Mouse (Mus musculus) adrenal gland, adult 8-10 months (tissue): ENCODE results near the gene Btbd9. TPM values are rescaled to one million over a fixed set of nuclear protein-coding genes. Genes with fewer than 3 reads are reported as not detected.
A peak's percentile ranks its signal among the peaks of the same experiment; 100 is the strongest.

ENCODE experiments used
- DNase-seq: peaks from one replicate; pipeline ENCODE4 v3.0.0; 2022
- total RNA-seq, 4 experiments: library from RNA; stranded (reverse); gene quantifications; 2 replicates each; pipeline ENCODE4 v1.2.4; 2022

Btbd9 gene
- total RNA-seq, 4 experiments from 2014 or later, result 40.1 to 61.6 (median 48.3) TPM

DNA sequence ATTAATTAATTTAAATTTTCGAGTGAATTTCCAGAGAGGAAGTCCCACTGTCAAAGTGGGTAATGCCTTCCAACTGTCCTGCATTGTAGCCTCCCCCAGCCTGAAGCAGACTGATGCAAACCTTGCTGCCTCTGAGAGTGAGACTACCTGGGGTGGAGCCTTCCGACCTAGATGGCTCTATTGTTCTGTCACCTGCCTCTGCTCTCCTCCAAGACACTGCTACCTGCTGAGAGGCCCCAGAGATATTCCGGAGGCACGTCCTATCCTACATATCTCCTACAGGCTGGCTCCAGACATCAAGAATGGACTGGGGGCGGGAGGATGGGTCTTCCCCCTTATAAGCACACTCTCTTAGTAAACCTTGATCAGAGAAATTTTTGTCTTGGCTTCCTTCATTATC is 22.0 kb upstream of the Btbd9 start:
- DNase-seq, result no peak

DNA sequence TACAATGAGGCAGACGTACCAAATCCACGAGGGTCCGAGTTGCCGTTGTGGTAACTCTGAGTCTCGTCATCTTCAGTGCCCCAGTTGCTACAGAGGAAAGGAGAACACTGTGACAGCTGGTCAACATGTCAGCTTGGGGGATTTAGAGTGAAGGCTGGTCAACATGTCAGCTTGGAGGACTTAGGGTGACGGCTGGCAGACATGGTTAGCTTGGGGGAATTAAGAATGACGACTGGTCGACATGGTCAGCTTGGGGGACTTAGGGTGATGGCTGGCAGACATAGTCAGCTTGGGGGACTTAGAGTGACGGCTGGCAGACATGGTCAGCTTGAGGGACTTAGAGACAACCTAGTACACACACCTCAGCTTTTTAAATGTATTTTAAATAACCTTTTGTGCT is 21.5 kb upstream of the Btbd9 start:
- DNase-seq, result no peak

DNA sequence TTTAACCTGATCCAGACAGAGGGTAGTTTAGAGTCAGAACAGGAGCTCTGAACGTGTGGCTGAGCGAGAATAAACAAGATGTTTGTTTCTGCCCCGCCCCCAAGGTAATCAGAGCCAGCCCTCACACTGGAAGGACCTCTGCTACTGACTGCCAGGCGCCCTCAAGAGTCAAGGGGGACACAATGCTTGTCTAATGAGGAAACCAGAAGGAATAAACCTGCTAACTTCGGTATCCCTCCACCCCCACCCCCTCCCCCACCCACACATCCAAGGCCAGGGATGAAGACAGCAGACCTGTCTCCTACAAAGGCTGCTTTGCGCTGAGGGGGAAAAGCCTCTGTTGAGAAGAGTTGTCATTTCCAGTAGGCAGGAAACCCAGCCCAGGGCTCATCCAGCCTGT is 18.6 kb upstream of the Btbd9 start:
- no peak for DNase-seq

DNA sequence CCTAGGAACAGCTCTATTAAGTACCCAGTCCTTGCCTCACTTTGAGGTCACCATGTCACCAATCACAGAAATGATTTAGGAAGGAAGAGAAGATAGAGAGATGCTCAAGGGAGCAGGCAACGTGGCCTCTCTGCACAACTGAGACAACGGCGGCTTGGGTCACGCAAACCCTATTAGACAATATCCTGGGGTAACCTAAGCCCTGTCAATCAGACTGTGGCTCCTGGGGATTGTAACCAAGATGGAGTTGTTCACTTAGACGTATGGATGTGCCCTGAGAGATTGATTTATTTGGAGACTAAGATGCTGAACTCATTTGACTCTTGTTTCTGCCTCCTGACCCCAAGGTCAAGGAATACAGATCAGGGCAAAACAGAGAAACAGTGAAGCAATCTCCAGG is 18.1 kb upstream of the Btbd9 start:
- no peak for DNase-seq

DNA sequence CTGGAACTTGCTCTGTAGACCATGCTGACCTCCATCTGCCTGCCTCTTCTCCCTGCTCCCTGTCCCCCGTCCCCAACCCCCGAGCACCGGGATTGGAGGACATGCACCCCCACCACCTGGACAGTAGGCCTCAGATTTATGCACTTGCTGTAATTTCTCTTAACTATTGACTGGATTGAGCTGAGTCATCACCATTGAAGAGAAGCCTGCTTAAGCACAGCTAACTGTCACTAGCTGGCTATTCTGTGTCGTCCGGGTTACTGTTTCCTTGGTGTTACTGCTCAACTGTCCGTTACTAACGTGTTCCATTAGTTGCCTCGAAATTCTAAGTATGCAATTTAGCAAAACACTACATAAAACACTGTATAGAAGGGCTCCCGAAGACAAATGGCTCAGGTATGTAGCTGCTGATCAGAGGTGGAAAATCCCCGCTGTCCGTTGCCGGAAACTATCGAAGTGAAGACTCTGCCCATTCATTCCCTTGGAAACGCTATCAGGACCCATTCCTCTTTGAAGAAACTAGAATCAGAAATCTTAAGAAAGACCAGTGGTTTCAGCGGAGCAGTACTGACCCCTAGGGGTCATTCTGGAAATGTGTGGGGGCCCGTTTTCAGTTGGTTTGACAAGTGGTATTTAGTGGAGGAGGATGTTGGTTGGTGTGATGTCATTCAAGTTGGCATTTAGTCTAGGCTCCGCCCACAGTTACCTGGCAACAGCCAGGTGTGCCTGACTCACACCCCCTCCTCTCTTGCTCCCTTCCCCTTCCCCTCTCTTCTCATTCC is 14.3 kb upstream of the Btbd9 start:
- no peak for DNase-seq

DNA sequence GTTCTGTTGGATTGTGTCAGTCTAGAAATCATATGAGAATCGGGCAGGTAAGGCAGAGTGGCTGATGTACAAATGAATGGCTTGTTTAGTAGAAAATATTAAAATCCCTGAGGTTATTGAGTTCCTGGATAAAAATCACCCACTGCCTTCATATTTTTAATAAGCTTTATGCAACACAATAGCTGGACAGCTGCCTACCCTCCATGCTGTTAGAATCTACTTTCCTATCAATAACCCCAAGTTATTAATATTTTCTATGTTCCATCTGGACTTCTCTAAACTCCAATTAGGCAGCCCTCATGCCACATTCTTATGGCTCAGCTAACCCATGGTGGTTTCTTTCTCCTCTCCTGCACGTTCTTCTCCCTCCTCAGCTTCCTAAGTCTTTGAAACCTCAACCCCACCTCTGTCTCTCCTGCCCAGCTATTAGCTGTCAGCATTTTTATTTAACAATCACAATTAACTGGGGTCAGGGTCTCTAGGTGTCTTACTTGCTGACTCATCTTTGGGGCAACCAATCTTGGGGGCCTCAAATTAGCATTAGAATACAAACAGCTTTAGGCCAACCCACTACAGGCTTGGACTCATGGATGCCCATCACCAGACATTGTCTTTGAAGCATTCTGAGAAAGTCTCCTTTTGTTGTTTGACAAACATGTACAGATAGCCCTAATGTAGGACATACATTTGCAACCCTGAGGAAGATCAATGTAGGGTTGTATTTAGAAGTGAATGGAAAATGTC is 7.1 kb upstream of the Btbd9 start:
- no peak for DNase-seq

DNA sequence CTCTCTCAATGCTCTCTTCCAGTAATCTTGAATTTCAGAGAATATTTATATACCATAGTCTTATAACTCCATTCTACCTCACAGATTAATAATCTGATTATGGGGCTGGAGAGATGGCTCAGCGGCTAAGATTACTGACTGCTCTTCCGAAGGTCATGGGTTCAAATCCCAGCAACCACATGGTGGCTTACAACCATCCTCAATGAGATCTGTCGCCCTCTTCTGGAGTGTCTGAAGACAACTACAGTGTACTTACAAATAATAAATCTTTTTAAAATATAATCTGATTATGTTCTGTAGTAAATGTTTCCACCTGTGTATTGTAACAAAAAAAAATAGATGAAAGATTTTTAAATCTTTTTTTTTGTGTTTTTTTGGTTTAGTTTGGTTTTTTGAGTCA is 6.0 kb upstream of the Btbd9 start:
- no peak for DNase-seq

DNA sequence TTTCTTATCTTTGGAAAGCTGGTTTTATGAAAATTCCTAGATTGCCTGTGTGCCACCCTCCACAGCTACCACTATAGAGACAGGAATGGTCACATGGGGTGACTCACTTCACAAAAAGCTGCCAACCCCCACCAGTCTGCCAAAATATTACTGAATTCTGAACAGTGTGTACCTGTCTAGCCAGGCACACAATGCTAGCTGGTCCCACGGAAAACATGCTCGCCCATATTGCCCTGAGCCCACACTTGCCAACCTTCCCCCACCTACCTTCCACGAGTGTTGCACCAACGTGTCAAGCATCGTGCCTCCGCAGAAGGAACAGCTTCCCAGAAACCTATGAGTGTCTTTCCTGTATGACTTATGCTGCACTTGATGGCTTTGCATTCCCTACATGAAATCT is 4.9 kb upstream of the Btbd9 start:
- no peak for DNase-seq

DNA sequence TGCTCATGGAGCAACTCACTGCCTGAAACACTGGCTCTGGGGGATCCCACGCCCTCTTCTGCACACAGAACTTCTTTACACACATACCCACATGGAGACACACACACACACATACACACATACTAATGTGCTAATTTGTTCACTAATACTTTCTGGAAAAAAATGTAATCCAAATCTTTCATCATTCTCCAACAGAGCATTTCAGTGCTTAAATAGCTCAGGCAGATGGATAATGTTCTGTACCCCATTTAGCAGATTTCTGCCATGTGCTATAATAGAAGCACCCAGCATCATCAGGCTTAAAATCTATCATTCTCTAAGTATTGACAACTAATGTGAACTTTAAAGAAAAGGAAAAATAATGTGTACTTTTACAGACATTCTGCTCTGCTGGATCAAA is 4.5 kb upstream of the Btbd9 start:
- no peak for DNase-seq

DNA sequence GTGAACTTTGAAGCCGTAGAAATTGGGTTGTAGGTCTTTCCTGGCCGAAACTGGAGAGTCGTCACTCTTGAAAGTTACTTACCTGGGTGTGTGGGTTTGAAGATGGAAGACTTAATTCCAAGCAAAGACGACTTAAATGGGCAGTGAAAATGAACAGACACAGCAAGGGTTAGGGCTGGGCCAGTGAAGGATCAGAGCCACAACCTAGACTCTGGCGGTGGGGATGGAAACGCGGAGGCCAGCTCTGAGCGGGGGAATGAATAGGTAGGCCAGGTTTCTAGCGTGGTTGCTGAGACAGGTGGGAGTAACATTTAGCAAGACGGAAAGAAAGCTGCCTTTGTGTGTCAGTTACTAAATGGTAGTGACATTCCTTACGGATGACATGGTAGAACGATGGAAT is 658 bp upstream of the Btbd9 start:
- DNase-seq, result peak; percentile 14

DNA sequence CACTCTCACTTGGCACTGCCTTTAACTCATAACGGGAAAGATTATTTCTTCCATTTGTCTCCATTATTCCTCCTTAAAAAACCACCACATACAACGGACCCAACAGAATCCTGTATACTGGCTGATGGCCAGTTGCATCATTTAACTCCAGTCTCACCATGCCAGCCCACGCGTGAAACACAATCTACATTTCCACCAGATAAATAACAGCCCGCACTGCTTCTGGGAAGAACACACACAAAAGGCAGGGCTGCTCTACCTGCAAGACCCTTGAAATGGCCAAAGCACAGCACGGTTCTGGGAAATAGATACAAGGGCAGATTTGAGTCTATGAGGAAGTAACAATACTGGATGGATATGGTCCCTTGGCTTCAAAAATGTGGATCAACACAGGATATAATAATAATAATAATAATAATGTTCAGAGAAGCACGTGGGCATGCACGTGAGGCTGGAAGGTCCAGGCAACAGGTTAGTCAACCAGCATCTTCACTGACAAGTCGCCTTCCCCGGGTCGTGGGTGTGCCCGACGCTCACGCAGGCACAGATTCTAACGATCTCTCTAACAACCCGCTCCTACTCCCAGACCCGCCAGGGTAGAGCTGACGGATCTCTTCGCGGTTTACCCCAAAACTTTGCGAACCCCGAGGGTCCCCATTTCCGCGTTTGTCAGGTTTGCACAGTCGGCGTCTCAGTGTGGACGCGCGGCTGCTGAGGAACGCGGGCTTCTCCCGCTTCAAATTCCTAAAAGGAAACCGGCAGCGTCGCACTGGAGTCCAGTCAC is 975 bp downstream of the Btbd9 start:
- DNase-seq, result peak; percentile 51

DNA sequence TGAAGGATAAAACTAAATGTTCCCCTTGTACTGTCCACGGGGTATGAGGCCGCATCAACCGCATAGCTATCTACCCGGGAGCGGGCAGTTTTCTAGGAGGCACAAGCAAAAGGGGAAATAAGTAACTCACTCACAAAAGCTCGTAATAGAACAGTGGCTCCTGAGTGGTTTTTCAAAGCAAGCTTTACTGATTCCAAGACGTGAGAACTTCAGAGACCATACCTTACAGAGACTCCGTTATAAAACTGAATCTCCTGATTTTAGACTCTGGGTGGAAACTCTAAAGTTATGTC is 1.6 kb downstream of the Btbd9 start:
- no peak for DNase-seq

DNA sequence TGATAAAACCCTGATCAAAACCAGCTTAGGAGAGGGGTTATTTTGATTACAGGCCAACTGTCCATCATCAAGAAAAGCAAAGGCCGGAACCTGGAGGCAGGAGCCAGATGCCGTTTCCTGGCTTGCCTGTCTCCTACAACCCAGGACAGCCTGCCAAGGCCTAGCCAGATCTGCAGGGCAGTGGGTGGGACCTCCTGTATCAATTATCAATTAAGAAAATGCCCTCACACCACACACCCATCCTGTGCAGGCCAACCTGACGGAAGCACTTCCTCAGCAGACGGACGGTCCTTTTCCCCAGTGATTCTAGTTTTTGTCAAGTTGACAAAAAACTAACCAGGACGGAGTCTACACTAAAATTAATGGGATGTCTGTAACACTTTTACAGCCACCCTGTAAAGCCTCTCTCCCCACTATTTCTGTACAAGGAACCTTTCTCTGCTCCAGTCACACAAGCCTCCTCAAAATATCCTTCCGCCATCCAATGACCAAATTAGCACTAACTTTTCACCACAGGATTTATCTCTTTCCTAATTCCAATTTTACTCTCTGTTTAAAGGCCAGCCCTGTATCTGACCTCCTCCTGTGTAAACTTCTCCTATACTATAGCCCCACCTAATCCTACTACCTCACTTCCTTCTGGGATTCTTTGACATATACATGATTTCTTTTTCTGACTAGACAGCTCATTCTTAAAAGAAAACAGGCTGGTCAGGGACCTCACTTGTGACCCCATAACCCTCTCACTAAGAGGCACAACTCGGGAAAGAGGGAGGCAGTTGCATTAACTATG is 2.1 kb downstream of the Btbd9 start:
- peak; percentile 20 for DNase-seq

DNA sequence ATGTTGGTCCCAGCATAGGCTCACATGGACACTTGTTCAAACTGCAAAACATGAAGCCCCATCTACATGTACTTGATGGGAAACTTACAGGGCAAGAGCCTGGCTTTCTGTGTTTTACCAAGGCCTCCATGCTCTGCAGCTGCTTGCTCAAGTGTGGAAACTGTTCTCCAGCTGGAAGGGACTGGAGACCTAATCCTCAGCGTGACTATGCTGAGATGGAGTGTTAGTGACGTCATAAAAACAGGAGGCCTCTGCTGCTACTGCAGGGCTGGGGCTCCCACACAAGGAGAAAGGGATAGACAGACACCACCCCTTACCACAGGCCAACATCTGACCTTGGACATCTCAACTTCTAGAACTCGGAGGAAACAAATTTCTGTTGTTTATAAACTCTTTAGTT is 5.3 kb downstream of the Btbd9 start:
- DNase-seq, result no peak

DNA sequence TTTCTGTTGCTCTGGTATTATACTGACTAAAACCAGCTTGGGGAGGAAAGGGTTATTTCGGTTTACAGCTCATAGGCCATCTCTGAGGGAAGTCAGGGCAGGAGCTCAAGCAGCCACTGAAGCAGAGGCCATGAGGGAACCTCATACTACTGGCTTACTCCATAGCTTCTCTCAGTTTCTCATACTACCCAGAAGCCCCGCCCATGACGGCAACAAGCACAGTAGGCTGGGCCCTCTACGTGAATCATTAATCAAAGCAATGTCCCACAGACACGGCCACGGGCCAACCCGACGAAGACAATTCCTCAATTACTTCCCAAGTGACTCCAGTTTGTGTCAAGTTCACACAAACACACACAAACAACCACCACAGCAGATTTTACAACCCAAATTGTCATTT is 6.1 kb downstream of the Btbd9 start:
- peak; percentile 71 for DNase-seq

DNA sequence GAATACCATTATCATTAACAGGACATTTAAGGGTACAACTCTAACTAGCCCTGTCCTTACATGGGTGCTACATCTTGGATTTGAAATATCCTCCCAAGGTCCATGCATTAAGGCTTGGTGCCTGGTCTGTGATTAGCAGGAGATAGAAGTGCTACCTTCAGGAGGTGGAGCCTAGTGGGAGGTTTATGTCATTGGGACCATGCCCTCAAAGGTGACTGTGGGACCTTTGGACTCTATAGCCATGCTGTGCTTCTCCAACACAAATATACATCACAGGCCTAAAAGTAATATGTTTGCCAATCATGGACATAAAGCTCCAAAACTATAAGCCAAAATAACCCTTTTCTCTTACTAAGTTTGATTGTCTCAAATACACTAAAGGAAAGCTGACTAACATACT is 7.8 kb downstream of the Btbd9 start:
- DNase-seq, result no peak

DNA sequence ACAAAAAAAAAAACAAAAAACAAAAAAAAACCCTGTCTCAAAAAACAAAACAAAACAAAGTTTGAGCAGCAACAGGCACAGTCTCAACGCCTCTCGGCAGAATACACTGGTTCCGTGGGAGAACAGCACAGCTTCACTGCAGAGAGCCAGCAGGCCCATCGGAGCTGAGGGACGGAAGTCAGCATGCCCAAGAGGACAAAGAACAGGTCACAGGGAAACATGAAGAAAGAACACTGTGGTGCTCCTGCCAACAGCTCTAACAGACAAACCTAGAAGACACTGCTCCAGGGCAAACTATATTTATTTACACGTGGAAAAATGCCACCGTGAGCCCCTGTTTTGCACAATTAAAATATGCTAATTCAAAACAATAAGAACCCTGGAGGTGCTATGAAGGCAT is 11.3 kb downstream of the Btbd9 start:
- DNase-seq, result no peak

DNA sequence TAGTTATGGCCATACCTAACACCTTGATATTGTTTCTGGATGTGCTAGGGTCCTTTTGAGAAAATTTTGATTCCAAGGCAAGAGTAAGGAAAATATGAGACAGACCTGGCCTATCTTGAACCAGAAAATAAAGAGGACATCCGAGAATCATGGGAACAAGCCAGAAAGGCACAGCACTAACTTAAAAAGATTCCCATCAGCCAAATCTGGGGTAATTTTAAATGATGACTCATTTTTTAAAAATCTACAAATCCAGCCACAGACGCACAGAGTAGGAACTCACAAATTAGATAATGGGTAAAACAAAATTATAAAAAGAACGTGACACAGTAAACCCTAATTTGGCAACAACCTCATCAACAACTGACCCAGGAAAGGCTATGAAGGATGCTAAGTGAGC is 11.9 kb downstream of the Btbd9 start:
- DNase-seq, result no peak

DNA sequence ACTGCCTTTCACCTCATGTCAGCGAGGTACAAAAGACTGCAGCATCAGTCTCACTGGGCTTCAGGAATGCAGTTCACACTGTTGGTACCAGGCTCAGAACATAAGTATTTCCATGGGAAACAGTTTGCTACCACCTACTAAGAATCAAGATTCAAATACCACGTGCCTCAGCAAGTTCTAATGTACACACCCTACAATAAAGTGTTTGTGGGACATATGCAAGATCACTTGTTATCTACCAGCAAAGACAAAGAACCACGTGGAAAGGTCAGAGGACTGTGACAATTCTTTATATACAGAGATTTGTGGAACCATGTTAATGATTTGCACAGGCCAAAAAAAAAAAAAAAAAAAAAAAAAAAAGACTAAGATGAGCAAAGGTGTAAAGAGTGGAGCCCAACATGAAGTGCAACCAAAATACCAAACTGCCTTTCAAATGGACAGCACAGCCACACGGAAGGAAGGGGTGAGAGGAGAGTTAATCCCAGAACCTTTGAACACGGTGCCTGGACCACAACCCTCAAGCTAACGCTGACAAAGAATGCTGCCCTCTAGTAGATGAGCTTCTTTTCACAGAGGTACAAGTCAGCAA is 12.7 kb downstream of the Btbd9 start:
- no peak for DNase-seq

DNA sequence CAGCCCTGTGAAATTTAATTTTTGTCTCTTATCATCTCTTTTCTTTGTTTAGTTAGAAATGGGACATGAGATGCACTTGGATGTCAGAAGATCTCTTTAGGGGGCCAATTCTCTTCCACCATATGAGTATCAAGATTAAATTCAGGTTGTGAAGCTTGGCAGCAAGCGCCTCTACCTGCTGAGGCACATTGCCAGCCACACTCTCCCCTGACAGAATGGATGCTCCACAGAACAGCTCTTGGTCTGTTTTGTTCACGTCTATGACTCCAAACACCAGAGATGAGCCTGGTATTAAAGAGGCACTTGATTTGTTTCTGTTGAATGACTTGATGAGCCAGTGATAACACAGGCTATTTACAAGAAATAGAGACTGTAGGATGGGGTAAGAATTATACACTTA is 13.5 kb downstream of the Btbd9 start:
- DNase-seq, result no peak

DNA sequence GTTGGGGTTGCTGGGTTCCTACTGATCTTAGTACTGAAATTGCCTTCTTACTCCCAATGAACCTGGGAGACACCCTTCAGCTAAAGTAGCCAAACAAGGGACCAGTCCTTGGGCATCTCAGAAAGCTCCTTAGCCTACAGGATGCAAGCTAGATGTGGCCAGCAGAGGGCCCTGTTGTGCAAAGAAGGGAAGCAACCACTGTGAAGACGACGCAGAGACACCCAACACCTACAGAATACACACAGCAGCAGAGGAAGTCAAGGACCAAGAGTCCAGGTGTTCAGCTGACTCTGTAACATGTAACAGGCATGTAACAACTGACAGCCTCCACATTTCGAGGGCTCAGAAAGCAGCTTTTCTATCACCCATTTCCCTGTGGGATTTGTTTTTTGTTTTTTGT is 16.8 kb downstream of the Btbd9 start:
- peak; percentile 42 for DNase-seq

DNA sequence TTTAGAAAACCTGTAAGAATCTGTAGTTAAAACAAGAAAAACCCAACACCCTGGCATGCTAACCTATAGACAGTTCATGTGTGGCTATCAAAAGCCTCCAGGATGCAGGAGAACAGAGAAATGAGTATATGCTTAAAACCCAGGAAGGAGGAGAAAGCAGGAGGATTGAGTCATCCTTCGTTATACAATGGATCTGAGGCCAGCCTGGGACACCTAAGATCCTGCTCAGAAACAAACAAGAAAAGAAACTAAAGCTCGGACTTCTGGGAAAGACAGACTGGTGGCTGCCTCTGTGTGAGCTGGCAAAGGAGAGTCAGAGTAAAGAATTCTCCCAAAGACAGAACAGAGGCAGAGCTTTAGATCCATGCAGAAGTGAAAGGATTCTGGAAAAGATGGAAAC is 17.7 kb downstream of the Btbd9 start:
- no peak for DNase-seq

DNA sequence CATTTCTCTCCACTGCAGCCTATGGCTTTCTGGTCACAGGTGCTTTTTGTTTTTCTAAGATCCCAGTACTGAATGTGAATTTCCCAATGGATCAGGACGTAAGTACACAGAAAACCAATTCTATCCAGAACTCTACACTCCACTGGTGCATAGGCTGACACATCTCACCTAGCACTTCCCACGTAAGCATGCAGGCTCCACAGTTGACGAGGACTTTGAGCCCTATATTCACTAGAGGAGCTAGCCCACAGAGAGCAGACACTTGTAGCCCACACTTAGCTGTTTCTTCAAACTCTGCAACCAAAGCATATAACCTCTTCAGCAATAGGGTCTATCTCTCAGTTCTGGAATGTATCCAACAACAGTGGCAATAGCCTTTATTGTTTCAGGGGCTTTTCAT is 19.8 kb downstream of the Btbd9 start:
- no peak for DNase-seq
